Mouse (Mus musculus) lung, postnatal 10 days (tissue): ENCODE results near the gene Tlr12.
A peak's percentile ranks its signal among the peaks of the same experiment; 100 is the strongest.
"Not testable (repeated sequence)": the region's sequence is repeated elsewhere in the genome, so short reads cannot be mapped to it uniquely, and the experiment has no call there.

Source experiments
- DNase-seq: peaks from one replicate; pipeline ENCODE4 v3.0.0; 2021

Gene Tlr12

GRCm38 (mm10) chr4:128618246-128618911, at the start of gene Tlr12:
Tlr12 (minus strand) TSS chr4:128618619.
- peak; percentile 57 for DNase-seq

DNA sequence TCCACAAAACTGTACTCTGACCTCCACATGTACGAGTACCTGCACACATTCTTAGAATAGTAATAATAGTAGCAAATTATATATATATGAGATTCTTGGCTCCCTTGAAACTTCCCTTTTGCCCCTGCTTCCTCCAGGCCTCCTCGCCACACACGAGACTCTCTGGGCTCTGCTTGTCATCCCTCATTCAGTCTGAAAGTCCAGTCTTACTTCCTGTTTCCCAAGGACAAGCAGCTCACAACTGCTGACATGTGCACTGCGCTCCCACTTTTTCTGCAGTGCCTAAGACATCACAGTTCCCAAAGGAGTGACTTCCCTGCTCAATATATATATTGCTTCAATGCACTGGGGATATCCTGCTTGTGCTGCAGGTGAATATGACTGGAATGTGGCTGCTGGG, 48.8 kb upstream of the Tlr12 start:
- DNase-seq = not testable (repeated sequence)

GRCm38 (mm10) chr4:128666362-128666761, 47.9 kb upstream of the Tlr12 start:
- peak; percentile 34 for DNase-seq

DNA sequence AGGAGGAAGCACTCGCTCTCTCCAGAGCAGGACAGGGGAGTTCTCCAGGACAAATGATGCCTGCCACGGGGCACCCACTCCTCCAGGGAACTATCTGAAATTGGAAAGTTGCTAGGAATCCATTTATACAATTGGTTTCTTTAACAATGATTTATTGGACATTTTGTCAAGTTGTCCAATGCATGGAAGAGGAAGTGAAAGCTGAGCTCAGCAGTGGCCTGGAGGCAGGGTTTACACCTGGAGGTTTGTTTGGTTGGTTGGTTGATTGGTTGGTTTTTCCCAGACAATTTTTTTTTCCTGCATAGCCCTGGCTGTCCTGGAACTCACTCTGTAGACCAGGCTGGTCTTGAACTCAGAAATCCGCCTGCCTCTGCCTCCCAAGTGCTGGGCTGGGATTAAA, 45.6 kb upstream of the Tlr12 start:
- DNase-seq = no peak

GRCm38 (mm10) chr4:128661063-128661462, 42.6 kb upstream of the Tlr12 start:
- DNase-seq = no peak

GRCm38 (mm10) chr4:128660196-128660595, 41.8 kb upstream of the Tlr12 start:
- no peak for DNase-seq

- no peak for DNase-seq
Measured at GRCm38 (mm10) chr4:128655446-128655845, 37.0 kb upstream of the Tlr12 start.

DNA sequence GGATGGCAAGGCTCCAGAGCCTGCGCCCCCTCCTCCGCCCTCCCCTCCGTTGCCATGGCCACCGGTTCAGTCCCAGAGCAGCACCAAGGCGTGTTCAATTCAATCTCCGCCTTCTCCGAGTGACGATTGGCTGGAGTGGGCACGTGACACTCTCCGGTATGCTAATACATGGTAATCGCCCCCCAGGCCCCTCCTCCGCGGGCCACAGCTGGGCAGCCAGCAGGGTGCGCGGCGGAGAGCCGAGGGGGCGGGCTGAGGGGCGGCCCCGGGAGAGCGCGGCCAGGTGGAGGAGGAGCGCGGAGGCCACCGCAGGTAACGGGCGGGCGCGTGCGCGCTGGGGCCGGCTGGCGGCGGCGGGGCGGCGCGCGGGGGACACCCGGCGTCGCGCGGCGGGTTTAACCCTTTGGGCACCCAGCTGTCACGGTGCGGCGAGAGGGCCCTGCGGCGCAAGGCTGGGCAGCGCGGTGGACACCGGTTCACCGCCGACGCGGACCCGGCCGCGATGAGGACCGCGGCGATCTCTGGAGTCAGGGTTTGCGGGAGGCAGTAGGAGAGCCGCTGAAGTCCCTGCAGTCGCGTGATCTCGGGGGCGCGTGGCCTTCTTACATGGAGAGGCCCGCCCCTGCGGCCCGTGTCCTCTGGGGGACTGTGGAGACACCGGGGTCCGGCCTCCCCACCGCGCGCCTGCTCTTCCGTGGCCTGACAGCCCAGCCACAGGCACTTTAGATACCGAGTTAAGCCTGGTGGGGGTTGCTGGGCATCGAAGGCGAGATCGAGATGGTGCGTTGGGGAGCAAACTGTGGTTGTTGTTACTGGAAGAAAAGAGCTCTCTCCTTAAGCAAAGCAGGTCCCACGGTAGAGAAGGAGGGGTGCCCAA, 36.3 kb upstream of the Tlr12 start, which contains the start of gene Phc2:
Gene Phc2, plus strand, starts transcription at position 198 of the 877 bp plus-strand sequence.
- DNase-seq = peak; percentile 98

GRCm38 (mm10) chr4:128652584-128653298, 34.3 kb upstream of the Tlr12 start:
- peak; percentile 53 for DNase-seq

- DNase-seq = no peak
Measured at GRCm38 (mm10) chr4:128651530-128651929, 33.1 kb upstream of the Tlr12 start.

GRCm38 (mm10) chr4:128648567-128649255, 30.3 kb upstream of the Tlr12 start:
- no peak for DNase-seq

DNA sequence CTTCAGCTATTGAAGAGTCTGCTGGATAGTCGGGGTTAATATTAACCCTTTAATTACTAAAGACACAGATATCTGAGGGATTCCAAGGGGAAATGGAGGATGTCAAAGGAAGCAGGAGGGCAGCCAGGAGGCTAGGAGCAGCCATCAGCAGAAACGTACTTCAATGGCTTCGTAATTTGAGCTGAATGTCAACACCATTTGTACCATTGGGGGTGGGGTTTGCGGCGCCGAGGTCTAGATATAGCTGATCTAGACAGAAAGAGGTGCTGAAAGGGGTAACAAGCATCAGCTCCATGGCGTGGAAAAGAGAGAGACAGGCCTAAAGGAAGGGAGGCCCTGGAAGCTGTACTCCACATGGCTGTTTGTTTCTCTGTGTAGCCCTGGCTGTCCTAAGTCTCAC, 28.3 kb upstream of the Tlr12 start:
- no peak for DNase-seq

DNA sequence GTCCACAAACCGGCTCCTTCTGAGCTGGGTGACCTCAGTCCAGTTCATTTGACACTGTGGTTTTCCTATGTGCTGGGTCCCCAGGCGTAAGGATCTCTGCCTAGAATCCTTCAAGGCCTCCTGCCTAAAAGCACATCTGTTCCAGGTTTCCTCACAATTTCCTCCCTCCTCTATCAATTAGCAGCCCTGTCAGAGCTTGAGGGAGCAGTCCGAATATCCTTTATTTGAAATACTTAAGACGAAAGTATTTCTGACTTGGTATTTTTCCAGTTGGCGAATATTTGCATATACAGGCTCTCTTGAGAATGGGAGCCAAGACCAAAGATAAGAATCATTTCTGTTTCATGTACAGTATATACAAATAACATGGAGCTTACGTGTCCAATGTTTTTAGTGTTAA, 27.5 kb upstream of the Tlr12 start:
- no peak for DNase-seq

DNA sequence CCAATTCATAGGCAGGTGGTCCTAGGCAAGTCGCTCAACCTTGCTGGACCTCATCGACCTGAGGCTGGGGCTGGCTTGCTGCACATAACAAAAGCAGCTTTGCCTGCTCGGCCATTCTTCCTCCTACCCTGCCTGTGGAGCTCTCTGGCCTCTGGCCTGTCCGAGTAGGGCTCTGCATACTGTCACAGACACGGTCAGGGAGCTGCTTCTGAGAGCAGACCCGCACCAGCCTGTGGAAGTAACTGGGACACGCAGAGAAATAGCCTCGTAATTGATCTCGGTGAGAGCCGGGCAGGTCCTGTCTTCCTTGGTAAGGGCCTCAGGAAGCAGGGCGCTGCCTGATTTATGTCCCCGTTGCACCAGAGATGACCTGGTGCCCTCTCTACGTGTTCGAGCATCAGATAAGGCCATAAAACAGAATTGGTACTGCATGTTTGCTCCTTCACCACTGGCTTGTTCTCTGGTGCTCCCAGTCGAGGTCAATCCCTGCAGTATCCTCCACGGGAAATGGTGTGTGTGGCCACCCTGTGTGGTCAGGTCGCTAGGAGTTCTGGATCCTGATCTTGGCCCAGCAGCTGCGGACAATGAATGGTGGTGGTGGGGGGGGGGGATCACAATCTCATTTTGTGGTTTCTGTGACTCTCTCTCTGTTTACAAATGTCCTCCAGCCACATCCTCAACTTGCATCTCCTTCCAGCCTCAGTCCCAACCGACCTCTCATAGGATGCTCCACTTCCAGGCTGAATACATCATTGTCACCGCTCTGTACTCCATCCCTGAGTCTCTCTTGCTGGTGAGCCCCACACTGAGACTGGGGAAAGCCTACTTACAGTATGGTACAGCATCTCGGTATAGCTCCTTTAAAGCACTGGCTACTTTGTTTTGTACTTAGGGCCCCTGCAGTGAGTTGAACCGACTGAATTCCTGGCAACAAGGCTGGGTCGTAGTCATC, 23.6 kb upstream of the Tlr12 start:
- DNase-seq = no peak

- peak; percentile 68 for DNase-seq
Measured at GRCm38 (mm10) chr4:128638265-128638923, 20.0 kb upstream of the Tlr12 start.

DNA sequence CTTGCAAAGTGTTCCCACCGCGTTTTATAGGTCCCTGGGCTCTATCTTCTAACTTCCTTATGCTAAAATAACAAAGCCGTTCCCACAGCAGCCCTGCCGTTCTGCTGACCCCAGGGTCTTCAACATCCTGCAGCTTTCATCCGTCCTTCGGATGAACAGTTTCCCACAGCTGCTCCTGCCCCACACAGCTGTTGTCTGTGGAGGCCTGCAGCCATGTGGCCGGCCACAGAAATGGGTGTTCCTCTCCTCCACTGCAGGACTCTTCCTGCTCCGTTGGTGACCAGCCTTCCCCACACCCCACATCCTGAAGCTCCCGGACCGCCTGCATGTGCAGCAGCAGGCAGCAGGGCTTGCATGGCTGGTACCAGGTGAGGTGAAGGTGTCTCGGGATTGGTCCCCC, 18.8 kb upstream of the Tlr12 start:
- DNase-seq = peak; percentile 62

- peak; percentile 51 for DNase-seq
Measured at GRCm38 (mm10) chr4:128635894-128636585, 17.6 kb upstream of the Tlr12 start.

GRCm38 (mm10) chr4:128635451-128635850, 17.0 kb upstream of the Tlr12 start:
- peak; percentile 57 for DNase-seq

- DNase-seq = no peak
Measured at GRCm38 (mm10) chr4:128621109-128621508, 2.7 kb upstream of the Tlr12 start.

GRCm38 (mm10) chr4:128620572-128620971, 2.2 kb upstream of the Tlr12 start:
- no peak for DNase-seq
